Mouse (Mus musculus) mesoderm, embryonic 11.5 days (tissue): Measurements from ENCODE around the gene Shank3.

Experiments
- DNase-seq: peaks from one replicate; pipeline ENCODE4 v3.0.0-alpha.2; 2012; ENCODE audit warnings: low read depth, low spot score

Gene Shank3

DNA sequence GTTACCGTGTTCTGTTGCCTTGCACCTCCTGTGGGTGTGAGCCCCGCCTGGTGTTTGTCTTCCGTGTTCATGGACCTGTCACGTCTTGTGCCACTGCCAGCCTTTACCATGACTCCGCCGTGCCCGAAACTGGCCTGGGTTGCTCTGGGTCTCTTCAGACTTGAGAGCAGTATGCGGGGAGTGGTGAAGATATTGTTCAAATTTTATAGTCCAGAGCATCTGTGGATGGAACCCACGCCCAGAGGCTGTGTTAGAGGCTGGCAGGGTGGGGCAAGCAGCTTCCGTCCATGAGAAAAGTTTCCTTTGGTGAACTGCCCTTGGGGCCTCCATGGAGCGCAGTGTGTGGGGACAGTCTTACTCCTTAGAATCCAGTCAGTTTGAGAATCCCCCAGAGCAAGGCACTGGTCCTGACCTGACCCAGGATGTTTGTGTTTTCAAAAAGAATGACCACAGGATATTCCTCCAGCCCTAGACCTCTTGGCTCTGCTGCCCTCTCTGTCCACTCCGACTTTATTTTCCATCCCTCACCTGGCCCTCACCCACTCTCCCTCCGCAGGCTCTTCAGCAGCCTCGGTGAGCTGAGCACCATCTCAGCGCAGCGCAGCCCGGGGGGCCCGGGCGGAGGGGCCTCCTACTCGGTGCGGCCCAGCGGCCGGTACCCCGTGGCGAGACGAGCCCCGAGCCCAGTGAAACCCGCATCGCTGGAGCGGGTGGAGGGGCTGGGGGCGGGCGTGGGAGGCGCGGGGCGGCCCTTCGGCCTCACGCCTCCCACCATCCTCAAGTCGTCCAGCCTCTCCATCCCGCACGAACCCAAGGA, 58.0 kb downstream of the Shank3 start:
- DNase-seq = no peak

DNA sequence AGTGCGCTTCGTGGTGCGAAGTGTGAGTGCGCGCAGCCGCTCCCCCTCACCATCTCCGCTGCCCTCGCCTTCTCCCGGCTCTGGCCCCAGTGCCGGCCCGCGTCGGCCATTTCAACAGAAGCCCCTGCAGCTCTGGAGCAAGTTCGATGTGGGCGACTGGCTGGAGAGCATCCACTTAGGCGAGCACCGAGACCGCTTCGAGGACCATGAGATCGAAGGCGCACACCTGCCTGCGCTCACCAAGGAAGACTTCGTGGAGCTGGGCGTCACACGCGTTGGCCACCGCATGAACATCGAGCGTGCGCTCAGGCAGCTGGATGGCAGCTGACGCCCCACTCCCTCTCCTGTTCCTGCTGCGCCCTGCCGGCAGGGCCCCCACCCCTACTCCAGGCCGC, 58.6 kb downstream of the Shank3 start:
- DNase-seq = peak; percentile 40

DNA sequence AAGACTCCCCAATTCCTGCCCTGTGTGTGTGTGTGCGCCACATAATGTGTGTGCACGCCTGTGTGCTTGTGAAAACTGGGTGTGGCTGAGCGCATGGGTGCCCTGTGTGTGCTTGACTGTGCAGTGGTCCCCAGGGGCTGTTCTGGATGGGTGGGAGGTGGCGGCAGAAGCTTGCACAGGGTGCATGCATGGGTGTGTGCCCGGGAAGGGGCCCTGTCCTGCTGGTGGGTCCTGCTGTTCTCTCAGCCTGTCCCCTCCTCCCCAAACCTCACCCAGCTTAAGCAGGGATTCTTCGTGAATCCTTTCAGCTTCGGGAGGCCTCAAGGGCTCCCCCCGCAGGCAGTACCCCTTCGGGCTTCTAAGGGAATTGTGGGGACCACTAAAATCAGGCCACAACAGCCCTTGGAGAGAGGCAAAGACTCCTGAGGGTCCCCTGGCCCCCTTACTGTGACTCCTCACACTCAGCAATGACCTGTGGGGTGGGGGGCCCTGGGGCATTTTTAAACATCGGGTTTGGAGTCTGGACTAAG, 59.8 kb downstream of the Shank3 start:
- DNase-seq = no peak

DNA sequence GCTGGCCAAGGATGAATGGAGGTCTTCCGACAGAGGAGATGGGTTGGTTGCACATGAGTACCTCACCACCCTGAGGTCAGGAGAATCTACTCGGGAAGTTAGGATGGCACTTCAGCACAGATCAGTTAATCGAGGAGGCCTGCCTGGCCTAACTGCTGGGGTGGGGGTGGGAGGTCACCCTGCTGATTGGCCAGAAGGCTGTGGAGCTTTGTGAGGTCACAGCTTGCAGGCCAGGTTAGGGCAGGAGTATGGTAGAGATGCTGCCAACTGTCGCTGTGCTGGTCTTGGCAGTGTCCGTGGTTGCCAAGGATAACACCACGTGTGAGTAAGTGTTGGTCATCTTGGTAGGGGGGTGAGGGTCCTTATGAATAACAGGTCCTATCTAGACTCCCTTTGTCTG, 68.7 kb downstream of the Shank3 start, which contains the start of gene Acr:
TSS of gene Acr (plus strand) at position 213 of the 400 bp plus-strand sequence.
- DNase-seq = no peak

DNA sequence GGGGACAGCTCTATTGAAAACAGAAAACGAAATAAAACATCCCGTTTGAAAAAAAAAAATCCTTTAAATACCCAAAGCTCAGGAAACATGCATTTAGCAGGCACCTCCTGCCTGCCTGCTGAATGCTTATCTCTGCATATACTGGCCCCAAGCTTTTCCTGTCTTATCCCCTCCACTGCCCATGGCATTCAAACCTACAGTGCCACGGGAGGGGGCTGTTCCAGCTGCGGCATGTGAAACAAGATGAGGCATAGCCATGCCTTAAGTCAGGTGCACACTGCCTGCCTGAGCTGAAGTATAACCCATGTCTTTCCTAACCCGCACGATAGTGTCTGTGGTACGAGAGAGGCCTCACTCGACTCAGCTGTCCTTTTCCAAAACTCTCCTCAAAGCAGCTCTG, 72.7 kb downstream of the Shank3 start:
- DNase-seq = no peak

DNA sequence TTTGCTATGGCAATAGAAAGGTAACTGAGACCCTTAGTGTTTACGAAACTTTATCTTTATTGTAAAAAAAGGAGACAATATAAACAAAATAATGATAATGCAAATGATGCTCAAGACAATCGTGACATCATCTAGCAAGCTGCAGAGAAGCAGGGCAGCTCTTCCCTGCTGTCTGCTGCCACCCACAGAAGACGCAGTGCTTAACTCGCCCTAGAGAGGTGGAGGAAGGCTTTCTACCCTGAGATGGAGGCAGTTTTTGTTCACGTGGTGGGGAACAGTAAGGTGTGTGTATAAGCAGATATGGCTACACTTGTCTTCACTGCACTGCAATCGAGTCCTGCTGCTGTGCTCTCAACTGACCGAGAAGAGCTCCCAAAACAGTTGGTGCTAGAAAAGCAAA, 83.1 kb downstream of the Shank3 start:
- DNase-seq = no peak

DNA sequence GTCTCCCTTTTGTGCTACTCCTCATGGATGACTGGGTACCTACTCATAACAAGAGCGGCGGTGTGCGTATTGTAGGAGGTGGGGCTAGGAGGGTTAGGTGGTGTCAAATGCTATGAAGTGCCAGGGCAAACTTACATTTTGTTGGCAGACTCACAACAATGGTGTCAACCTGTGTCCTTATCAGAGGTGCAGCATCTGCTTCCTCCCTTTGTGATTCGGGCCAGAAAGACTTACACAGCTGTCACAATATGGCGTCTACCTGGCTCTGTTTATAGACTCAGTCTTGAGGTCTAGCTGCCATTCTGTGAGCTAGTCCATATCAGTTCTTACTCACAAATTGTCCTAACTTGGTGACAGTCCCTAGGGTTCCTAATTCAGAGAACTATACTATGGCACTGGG, 85.7 kb downstream of the Shank3 start:
- no peak for DNase-seq

DNA sequence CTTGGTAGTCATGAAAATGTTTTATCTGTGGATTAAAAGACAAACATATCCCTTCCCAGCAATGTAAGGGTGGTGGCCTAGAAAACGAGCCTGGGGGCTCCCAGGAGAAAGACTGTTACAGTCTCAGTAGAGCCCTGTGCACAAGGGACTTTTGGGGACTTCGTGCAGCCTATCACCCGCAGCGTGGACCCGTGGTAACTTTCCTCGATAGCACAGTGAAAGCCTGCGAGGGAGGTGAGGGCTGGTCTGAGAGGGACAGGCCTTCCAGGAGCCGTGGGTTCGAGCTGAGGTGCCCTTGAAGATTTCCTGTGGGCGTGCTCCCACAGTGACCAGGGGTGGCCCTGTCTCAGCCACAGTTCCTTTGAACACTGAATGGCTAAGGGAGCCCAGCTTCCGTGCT, 86.2 kb downstream of the Shank3 start:
- DNase-seq = no peak

DNA sequence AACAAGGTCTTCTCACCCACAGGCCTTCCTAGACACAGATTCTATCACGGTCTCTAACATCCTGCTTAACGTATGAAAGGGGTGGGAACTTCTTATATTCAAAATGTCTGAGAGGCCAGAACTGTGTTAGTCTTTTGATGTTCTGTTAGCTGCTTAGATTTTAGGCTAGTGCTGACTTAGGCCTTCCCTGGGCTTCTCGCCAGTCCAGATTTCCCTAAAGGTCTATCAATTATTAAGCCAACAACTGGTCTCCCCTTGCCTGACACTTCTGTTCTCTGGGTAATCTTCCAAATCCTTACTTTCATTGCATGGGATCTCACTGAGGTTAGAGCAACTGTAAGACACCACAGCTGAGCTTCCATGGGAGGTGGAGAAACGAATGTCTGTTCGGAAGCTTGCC, 89.7 kb downstream of the Shank3 start:
- DNase-seq = no peak

DNA sequence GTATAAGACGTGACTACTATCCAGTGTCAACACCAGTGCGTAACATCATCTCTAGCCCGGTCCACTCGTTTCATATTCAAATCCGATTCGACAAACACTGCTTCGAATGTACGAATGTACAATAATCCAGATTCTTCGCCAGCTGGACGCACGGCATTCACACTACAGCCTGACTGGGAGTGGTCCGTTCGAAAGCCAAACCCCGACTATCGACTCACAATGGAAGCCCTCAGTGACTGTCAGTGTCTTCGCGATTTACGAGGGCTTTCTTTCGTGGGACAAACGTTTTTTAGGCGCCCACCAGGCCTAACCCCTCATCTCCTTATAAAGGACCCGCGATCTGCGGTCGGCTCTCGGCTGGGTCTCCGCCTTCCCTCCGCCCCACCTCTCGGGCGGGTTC, 91.9 kb downstream of the Shank3 start:
- DNase-seq = no peak

DNA sequence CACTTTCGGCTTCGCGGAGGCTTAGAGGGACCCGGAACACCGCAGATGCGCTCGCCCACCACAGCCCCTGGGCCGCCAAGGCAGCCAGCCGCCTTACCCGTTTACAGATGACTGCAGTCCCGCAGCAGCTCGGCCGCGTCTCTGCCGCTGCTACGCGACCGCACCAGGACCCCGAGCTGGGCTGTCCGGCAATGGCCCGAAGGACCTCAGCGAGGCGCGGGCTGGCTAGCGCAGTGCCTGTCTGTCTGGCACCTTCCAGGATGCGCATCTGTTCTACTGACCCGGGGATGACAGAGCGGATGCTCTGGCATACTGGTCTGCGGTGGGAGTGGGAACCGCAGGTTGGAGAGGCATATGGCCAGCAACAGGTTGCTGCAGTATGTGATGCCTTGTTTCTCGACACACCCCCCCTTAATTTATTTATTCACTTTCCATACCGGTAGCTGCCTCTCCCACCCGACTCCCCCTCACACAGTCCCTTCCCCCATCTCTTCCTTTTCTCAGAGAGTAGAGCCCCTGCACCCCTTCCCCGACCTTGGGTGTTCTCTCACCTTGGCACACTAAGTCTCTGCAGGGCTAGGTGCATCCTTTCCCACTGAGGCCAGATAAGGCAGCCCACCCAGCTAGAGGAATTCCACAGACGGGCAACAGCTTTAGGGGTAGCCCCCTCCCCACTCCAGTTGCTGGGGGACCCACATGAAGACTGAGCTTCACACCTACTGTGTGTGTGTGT, 92.5 kb downstream of the Shank3 start, which contains the start of gene Rabl2:
TSS of gene Rabl2 (minus strand) at position 201 of the 733 bp plus-strand sequence.
- DNase-seq = peak; percentile 95

DNA sequence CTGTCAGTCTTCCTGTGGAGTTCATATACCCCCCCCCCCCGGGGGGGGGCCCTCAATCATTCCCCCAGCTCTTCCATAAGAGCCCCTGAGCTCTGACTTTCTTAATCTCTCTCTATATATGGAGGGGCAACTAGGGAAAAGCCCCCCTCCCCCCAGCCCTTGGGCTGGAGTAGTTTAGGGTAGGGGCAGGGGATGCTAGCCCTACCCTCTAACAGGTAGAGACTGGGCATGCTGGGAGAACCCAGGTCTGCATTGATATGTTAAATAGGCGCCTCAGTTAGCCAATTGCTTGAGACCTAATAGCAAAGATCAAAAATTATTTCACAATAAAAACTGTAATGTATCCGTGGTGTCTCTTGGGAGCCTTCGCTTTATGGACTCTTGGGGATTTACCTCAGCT, 93.1 kb downstream of the Shank3 start:
- DNase-seq = no peak

DNA sequence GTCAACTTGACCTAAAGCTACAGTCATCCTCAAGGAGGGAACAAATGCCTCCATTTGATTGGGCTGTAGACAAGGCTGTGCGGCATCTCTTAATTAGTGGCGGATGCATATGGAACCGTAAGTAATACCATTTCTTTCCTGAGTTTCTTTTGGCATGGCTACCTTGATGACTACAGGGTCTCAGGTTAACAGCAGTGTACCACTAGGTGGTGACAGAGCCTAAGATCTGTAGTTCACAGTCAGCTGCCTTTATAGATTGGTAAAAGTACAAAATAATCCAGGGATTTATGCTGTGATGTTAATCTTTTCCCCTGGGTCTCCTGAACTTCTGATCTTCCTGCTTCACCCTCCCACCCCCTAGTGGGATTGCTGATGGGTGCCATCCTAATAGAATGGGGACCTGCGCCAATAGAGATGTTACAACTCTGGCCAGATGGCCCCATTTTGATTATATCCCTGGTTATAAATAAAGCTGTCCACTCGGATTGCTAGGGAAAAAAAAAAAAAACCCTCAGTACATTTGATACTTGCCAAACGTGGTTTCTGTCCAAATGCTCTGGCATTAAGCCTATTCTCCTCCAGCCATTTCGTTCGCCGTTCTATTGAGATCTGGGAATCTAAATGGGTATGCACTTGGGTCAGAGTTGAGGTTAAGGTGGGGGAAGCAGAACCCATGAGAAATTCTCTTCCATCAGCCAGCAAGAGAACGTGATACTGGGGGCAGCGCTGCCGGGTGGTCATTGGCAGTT, 106.6 kb downstream of the Shank3 start:
- no peak for DNase-seq

DNA sequence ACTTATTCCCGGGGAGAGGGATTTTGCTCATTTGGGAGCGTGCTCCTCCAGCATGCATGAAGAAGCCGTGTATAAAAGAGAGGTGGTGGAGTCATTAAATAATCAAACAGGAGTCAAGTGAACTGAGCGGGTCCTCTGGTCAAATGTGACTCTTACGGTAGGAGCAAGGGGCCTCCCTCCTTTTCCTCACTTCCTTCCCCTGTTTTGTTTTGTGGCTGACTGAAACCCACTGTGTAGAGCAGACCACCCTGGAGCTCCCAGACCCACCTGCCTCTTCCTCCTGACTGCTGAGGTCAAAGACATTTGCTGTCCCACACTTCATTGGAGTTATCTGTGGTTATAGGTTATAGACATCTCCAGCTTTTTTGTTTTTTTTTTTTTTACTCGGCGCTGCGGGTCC, 108.1 kb downstream of the Shank3 start:
- no peak for DNase-seq

DNA sequence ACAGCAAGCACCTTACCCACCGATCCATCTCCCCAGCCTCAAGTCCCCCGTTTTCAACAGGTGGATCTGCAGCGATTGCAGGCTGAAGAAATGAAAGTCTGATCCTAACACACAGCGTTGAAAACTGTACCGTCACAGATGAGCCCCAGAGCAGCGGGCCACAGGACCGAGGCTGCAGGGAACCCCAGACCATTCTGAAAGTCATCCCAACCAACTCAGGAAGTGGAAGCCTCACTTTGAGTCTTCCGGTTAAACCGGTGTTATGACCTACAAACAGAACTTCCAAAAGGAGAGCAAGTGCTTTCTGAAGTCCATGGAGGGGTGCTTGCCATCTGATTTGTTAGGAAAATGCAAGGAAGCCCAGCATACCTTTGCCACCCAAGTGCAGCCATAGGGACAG, 108.5 kb downstream of the Shank3 start:
- DNase-seq = no peak
